8 mouse cellular contexts compared by ENCODE assay signal in genomic region chr15:8629317-8629831, GRCm38 (mm10).
A peak's percentile ranks its signal among the peaks of the same experiment; 100 is the strongest.
DNase-seq lines count a peak whose midpoint lies in the region; ATAC-seq and TF ChIP-seq lines count a peak whose summit lies in the region.

No protein-coding gene starts in this region.

- peak overlapping the region; percentile 89 for H3K4me2 ChIP-seq in forebrain, postnatal 0 days (ENCODE audit: low read depth)
- H3K4me2 ChIP-seq in liver, embryonic 16.5 days (ENCODE audit: low read depth, low read length), result peak overlapping the region; percentile 33
- peak overlapping the region; percentile 81 for H3K4me2 ChIP-seq in neural tube, embryonic 14.5 days (ENCODE audit: low read depth, low read length)

- DNase-seq in ES-E14 (ENCODE audit: low read depth, low spot score), result peak; percentile 47
- peak; percentile 84 to 85 for DNase-seq in cerebellum, adult 18-20 months
- peak; percentile 89 for DNase-seq in forebrain, postnatal 0 days
- DNase-seq in heart, postnatal 36 days, result peak; percentile 69 to 70
- DNase-seq in layer of hippocampus, adult 18-20 months (ENCODE audit: low spot score in 2 of 2), result peak; percentile 61 to 87
- peak; percentile 38 for DNase-seq in thymus, postnatal 25 days

- under 1% methylated on average over 13 of the region's 13 CpGs for WGBS in forebrain, postnatal 0 days
- WGBS in liver, embryonic 16.5 days (ENCODE audit: insufficient replicate concordance), result 2% methylated on average over 13 of the region's 13 CpGs
- 1% methylated on average over 13 of the region's 13 CpGs for WGBS in neural tube, embryonic 14.5 days

- peak; percentile 93 for ATAC-seq in forebrain, postnatal 0 days
- 0 out of 2 replicates have a peak, but pooled peaks have one; percentile 56 for ATAC-seq in liver, embryonic 16.5 days (ENCODE audit: low read depth)
- peak; percentile 94 for ATAC-seq in neural tube, embryonic 14.5 days (ENCODE audit: low read depth)

- no peak overlapping the region for H3K9ac ChIP-seq in ES-E14 (ENCODE audit: insufficient read depth, low read depth, low read length, poor library complexity, severe bottlenecking)
- peak overlapping the region; percentile 59 for H3K9ac ChIP-seq in forebrain, postnatal 0 days
- H3K9ac ChIP-seq in liver, embryonic 16.5 days (ENCODE audit: low read depth, low read length), result no peak overlapping the region
- H3K9ac ChIP-seq in neural tube, embryonic 14.5 days (replicated peaks; ENCODE audit: low read depth, low read length), result peak overlapping the region; percentile 42

- H3K27ac ChIP-seq in ES-E14 (ENCODE audit: insufficient read depth, low read depth, low read length, poor library complexity, severe bottlenecking), result no peak overlapping the region
- H3K27ac ChIP-seq in forebrain, postnatal 0 days (ENCODE audit: low read depth, low read length), result peak overlapping the region; percentile 64
- no peak overlapping the region for H3K27ac ChIP-seq in liver, embryonic 16.5 days (ENCODE audit: low read length)
- peak overlapping the region; percentile 8 for H3K27ac ChIP-seq in neural tube, embryonic 14.5 days (ENCODE audit: low read depth, low read length)

- in situ Hi-C loops in ES-E14 (cut with MboI; ENCODE audit: low sequenced_read_pairs in 2 of 2, unreplicated experiment in 2 of 2), result no loop called here

- no peaks in the 10 kb centered on the region for H3K36me3 ChIP-seq in ES-E14 (ENCODE audit: control insufficient read depth, insufficient read depth, low read length, poor library complexity, severe bottlenecking)
- H3K36me3 ChIP-seq in forebrain, postnatal 0 days (ENCODE audit: insufficient read depth), result no peaks in the 10 kb centered on the region
- no peaks in the 10 kb centered on the region for H3K36me3 ChIP-seq in liver, embryonic 16.5 days (ENCODE audit: control insufficient read depth, insufficient read depth)
- no peaks in the 10 kb centered on the region for H3K36me3 ChIP-seq in neural tube, embryonic 14.5 days (ENCODE audit: control insufficient read depth, insufficient read depth, low read length)

- H3K27me3 ChIP-seq in forebrain, postnatal 0 days (ENCODE audit: insufficient read depth, low read length), result no peaks in the 10 kb centered on the region
- peaks cover 17% of the 10 kb centered on the region for H3K27me3 ChIP-seq in liver, embryonic 16.5 days (ENCODE audit: control insufficient read depth, insufficient read depth, low read depth, low read length)
- 0 out of 2 replicates have a peak, but pooled peaks cover 3% of the 10 kb centered on the region for H3K27me3 ChIP-seq in neural tube, embryonic 14.5 days (ENCODE audit: control insufficient read depth, insufficient read depth, low read length)

- peak overlapping the region; percentile 37 to 55 for H3K4me3 ChIP-seq in ES-E14 (ENCODE audit: insufficient read depth in 1 of 2, low read depth in 1 of 2, low read length in 2 of 2, poor library complexity in 1 of 2, severe bottlenecking in 1 of 2)
- peak overlapping the region; percentile 40 for H3K4me3 ChIP-seq in forebrain, postnatal 0 days (ENCODE audit: low read depth, low read length)
- H3K4me3 ChIP-seq in liver, embryonic 16.5 days (ENCODE audit: low read depth, low read length), result 0 out of 2 replicates have a peak overlapping the region, but pooled peaks have one; percentile 15
- peak overlapping the region; percentile 37 for H3K4me3 ChIP-seq in neural tube, embryonic 14.5 days (ENCODE audit: low read depth, low read length)

- H3K4me1 ChIP-seq in ES-E14 (ENCODE audit: control insufficient read depth in 2 of 2, insufficient read depth in 2 of 2, low read length in 2 of 2, poor library complexity in 1 of 2), result 0 out of 4 replicates have a peak, but pooled peaks cover 0 to 2% of the 10 kb centered on the region in 2 experiments
- peaks cover 8% of the 10 kb centered on the region; the same call in 1 of the 2 replicates for H3K4me1 ChIP-seq in forebrain, postnatal 0 days (ENCODE audit: insufficient read depth)
- peaks cover 6% of the 10 kb centered on the region; the same call in 1 of the 2 replicates for H3K4me1 ChIP-seq in liver, embryonic 16.5 days (ENCODE audit: control insufficient read depth, low read depth, low read length)
- no peaks in the 10 kb centered on the region for H3K4me1 ChIP-seq in neural tube, embryonic 14.5 days (ENCODE audit: control insufficient read depth, insufficient read depth, low read length)

- no peaks in the 10 kb centered on the region for H3K9me3 ChIP-seq in ES-E14 (ENCODE audit: control insufficient read depth, insufficient read depth, low read depth, low read length)
- no peaks in the 10 kb centered on the region for H3K9me3 ChIP-seq in forebrain, postnatal 0 days (ENCODE audit: low read length)
- H3K9me3 ChIP-seq in liver, embryonic 16.5 days (replicated peaks; ENCODE audit: control insufficient read depth, low read length), result no peaks in the 10 kb centered on the region
- H3K9me3 ChIP-seq in neural tube, embryonic 14.5 days (ENCODE audit: control insufficient read depth, low read length), result no peaks in the 10 kb centered on the region

- TF ChIP-seq CTCF in forebrain, postnatal 0 days (IDR thresholded peaks at IDR 0.05; ENCODE audit: low read depth), result peak; percentile 86

- intact Hi-C loops in heart, postnatal 36 days (cut with DNase I), result loop anchor here (1.0 kb wide), 1 partner anchor 256 kb away; no protein-coding TSS in a partner anchor

TF ChIP-seq in ES-E14, 5 proteins besides CTCF, POLR2A, EP300 and RAD21:
- TF ChIP-seq HCFC1 (IDR thresholded peaks at IDR 0.05; ENCODE audit: borderline replicate concordance, insufficient read depth, low read length) (no peak), ZC3H11A (IDR thresholded peaks at IDR 0.05; ENCODE audit: borderline replicate concordance, low read depth, low read length) (peak; percentile 84)

Comparison
In these comparisons a context has a peak if more than half of its experiments do, and no peak if none do; other contexts are left out.
1. DNase-seq: peak in every context shown above with its lines; median percentile 89 in forebrain, postnatal 0 days; 84 in cerebellum, adult 18-20 months; 74 in layer of hippocampus, adult 18-20 months; 70 in heart, postnatal 36 days; 47 in ES-E14; 38 in thymus, postnatal 25 days.
2. H3K27ac ChIP-seq: peak in forebrain, postnatal 0 days (single experiment) and neural tube, embryonic 14.5 days (single experiment); none in ES-E14 (single experiment) and liver, embryonic 16.5 days (single experiment).
3. H3K9ac ChIP-seq: peak in forebrain, postnatal 0 days (single experiment) and neural tube, embryonic 14.5 days (single experiment); none in ES-E14 (single experiment) and liver, embryonic 16.5 days (single experiment).
4. H3K4me2 ChIP-seq: peak in every context shown above with its lines; median percentile 89 in forebrain, postnatal 0 days; 81 in neural tube, embryonic 14.5 days; 33 in liver, embryonic 16.5 days.
5. Peak in every context shown above with its lines, with median percentiles within 50 percentile points of each other: H3K4me3 ChIP-seq and ATAC-seq.